Mouse (Mus musculus) hindbrain, embryonic 14.5 days (tissue): ENCODE data around the gene Ykt6. TPM values are rescaled to one million over a fixed set of nuclear protein-coding genes. Genes with fewer than 3 reads are reported as not detected.

Experiments
- ATAC-seq: fragments of 200-750 bp; cut with Nextera tagmentation; 2 replicates; pipeline ENCODE4 v1.8.0; 2017; ENCODE audit warnings: moderate number of reproducible peaks, mild to moderate bottlenecking, moderate TSS enrichment, moderate library complexity; ENCODE audit not compliant: low FRiP score
- DNase-seq: peaks from one replicate; pipeline ENCODE4 v3.0.0-alpha.2; 2015; ENCODE audit warnings: low spot score
- H3K27ac ChIP-seq: fragments of 300-500 bp; sonication (generic); 2 replicates; pipeline ENCODE4 v1.5.1; 2014; ENCODE audit warnings: mild to moderate bottlenecking, moderate library complexity
- H3K27me3 ChIP-seq: fragments of 300-500 bp; sonication (generic); 2 replicates; pipeline ENCODE4 v1.6.1; 2014; ENCODE audit warnings: mild to moderate bottlenecking, low read length, mixed read lengths; ENCODE audit not compliant: control insufficient read depth, insufficient read depth
- H3K36me3 ChIP-seq: fragments of 300-500 bp; sonication (generic); replicated peaks from 2 replicates; pipeline ENCODE4 v1.6.1; 2014; ENCODE audit not compliant: control insufficient read depth, insufficient read depth
- H3K4me1 ChIP-seq: fragments of 300-500 bp; sonication (generic); replicated peaks from 2 replicates; pipeline ENCODE4 v1.6.1; 2014; ENCODE audit warnings: antibody characterized with exemption, low read length, mixed read lengths; ENCODE audit not compliant: control insufficient read depth, insufficient read depth
- H3K4me2 ChIP-seq: fragments of 300-500 bp; sonication (generic); replicated peaks from 2 replicates; pipeline ENCODE4 v1.6.1; 2014; ENCODE audit warnings: mild to moderate bottlenecking, moderate library complexity
- H3K4me3 ChIP-seq: fragments of 300-500 bp; sonication (generic); replicated peaks from 2 replicates; pipeline ENCODE4 v1.5.1; 2014; ENCODE audit warnings: mild to moderate bottlenecking, low read length
- H3K9ac ChIP-seq: fragments of 300-500 bp; sonication (generic); 2 replicates; pipeline ENCODE4 v1.6.1; 2014
- H3K9me3 ChIP-seq: fragments of 300-500 bp; sonication (generic); 2 replicates; pipeline ENCODE4 v1.6.1; 2016; ENCODE audit warnings: low read length; ENCODE audit not compliant: control insufficient read depth
- WGBS: fragments of 180-500 bp; shearing (Covaris S2); extraction: QIAGEN DNeasy Blood & Tissue Kit; methylation state at CpG from one replicate; pipeline ENCODE4 v1.1.7; 2014; 5-methylcytosine and 5-hydroxymethylcytosine counted together
- polyA plus RNA-seq: library from polyadenylated mRNA; unstranded; fragments of >200 nt; fragmentation: Nextera tagmentation; extraction: Ambion mirVana; gene quantifications from 2 replicates; pipeline ENCODE4 v1.2.1, GENCODE M21; 2014

Ykt6 gene
- polyA plus RNA-seq, 1 experiment from 2014 or later: 39.9 TPM

DNA sequence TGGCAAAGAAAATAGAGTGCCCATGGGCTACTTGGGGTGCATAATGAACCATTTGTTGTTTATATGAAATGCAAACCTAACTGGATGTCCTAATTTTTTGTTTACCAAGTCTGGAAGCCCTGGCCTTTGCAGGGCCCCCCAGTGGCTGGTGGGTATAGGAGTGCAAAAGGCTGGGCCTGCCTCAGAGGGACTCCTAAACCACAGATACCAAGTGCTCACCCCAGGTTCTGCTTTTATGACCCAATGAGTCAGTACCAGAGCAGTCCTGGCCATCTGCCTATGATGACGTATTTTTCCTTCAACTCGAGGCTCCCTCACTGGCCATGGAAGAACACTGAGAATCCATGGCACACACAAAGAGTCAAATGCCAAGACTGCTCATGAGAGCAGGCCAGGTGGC, 10.4 kb upstream of the Ykt6 start:
- WGBS: 75% methylated on average over 2 of the region's 2 CpGs
- peaks cover 4% of the 10 kb centered on the region for H3K4me1 ChIP-seq
- no peak for ATAC-seq
- no peak overlapping the region for H3K27ac ChIP-seq
- no peaks in the 10 kb centered on the region for H3K27me3 ChIP-seq
- H3K4me3 ChIP-seq: no peak overlapping the region
- H3K9ac ChIP-seq: no peak overlapping the region
- no peak for DNase-seq
- no peak overlapping the region for H3K4me2 ChIP-seq
- no peaks in the 10 kb centered on the region for H3K36me3 ChIP-seq
- H3K9me3 ChIP-seq: no peaks in the 10 kb centered on the region

DNA sequence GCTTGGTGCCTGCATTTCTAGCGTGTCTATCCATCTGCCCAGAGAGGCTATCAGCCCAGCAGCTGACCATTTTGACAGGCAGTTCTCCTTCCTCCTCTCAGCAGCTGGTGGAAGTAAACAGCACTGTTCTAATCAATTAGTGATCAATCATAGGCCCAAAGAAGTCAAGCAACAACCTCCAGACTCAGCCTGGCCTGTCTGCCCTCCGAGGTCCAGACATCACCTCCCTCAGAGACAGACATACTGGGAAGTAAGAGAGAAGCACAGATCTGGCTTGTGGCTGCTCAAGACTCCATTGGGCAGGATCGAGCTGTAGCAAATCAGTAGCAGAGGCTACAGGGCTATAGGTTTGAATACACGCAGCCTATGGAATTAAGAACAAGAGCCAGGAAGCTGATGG, 7.7 kb upstream of the Ykt6 start:
- Histone ChIP-seq H3K9ac (no peak overlapping the region), H3K9me3 (no peaks in the 10 kb centered on the region), H3K4me1 (peaks cover 4% of the 10 kb centered on the region), H3K27me3 (no peaks in the 10 kb centered on the region), H3K27ac (no peak overlapping the region), H3K4me2 (no peak overlapping the region), H3K36me3 (no peaks in the 10 kb centered on the region), H3K4me3 (no peak overlapping the region)
- ATAC-seq (no peak), DNase-seq (no peak)
- WGBS: 64% methylated on average over 4 of the region's 4 CpGs

DNA sequence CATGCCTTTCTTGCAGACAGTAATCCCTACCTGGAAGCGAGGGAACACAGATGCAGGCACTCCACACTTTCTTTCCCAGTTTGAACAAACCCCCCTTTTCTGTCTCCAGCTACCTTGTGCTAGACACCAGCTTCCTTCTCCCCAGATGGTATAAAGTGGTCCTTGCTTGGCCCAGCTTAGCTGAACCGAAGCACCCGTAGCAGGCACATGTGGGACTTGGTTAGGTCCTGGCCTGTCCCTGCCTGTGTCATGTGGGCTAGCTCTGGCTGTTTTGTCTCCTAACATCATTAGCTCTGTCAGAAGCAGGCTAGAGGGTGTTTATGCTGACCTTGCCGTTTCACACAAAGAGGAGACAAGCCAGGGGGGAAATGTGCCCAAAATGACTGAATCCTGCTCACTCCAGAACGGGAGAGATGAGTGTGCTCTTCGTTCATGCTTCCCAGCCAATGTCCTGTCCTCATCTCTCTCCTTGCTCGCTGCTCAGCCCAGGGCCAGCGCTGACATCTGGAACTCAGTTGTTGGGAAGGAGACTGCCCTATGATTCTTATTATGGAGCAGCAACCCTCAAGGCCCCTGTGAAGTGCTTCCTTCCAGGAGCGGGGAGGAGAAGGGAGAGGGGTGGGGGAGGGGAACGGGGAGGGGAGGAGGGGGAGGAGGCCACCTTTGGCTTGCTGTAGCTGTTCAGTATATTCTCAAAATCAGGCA, 6.8 kb upstream of the Ykt6 start:
- Histone ChIP-seq H3K4me3 (no peak overlapping the region), H3K4me1 (peaks cover 4% of the 10 kb centered on the region), H3K27ac (no peak overlapping the region), H3K27me3 (no peaks in the 10 kb centered on the region), H3K9me3 (no peaks in the 10 kb centered on the region), H3K4me2 (no peak overlapping the region), H3K36me3 (no peaks in the 10 kb centered on the region), H3K9ac (no peak overlapping the region)
- ATAC-seq (no peak), DNase-seq (no peak)
- 61% methylated on average over 10 of the region's 10 CpGs for WGBS

DNA sequence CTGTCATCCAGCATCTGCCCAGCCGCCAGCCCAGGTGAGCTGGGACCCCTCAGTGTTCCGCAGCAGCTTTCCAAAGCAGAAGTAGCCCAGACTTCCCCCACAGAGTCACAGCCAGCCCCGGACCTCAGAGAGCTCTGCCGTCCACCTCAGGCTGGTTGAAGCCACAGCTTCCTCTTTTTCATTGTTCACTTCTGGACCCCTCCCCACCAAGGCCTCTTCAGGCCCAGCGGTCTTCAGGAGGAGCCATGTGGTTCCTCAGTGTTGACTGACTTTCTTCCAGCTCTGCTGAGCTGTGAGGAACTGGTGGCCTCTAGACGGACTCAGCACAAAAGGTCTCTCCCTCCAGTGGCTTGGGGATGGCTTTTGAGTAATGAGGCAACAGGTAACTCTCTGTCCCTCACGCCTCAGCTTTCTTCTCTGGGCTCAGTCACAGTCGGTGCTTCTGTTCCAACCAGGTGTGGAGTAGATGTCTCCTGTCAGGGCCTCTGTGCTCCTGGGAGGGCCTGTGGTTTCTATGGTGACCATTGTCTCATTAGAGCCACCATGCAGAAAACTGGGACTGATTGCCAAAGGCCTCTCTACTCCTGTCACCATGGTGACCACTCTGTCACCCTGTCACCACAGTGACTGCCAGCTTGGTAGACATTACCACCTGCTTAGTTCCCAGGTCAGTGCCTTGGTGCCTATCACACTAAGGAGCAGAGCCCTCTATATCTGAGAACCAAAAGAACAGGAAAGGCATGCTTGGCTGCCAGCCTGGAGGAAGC, 5.7 kb upstream of the Ykt6 start, which contains the start of gene Gck:
TSS of gene Gck (minus strand) at position 496 of the 767 bp plus-strand sequence.
- ATAC-seq: peak; percentile 48; the same call in 1 of the 2 replicates
- H3K9me3 ChIP-seq: no peaks in the 10 kb centered on the region
- H3K27me3 ChIP-seq: no peaks in the 10 kb centered on the region
- H3K4me2 ChIP-seq: no peak within 1 kb of the TSS
- WGBS: 41% methylated on average over 8 of the region's 8 CpGs
- no peak within 1 kb of the TSS for H3K4me3 ChIP-seq
- H3K4me1 ChIP-seq: peaks cover 5% of the 10 kb centered on the region
- no peaks in the 10 kb centered on the region for H3K36me3 ChIP-seq
- H3K9ac ChIP-seq: no peak within 1 kb of the TSS
- H3K27ac ChIP-seq: no peak within 1 kb of the TSS
- no peak for DNase-seq

DNA sequence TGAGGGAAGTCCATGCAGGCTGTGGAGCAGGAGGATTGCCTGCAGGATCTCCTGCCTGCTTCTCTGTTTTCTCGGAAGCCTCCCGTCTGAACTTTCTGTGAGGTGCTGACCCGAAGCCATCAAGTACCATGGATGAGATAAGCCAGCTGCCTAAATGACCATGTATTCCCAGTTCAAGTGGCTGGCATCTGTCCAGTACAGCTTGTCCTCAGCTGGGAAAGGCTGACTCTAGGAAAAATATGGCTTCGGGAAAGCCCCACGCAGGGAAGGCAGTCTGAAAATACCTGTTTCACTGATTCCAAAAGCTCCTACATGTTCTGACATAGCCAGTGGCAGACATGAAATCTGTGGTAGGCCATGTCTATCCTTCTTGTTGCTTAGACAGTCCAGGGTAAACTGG, 3.0 kb upstream of the Ykt6 start:
- ATAC-seq (no peak), DNase-seq (no peak)
- no peaks in the 10 kb centered on the region for H3K36me3 ChIP-seq
- 91% methylated on average over 5 of the region's 5 CpGs for WGBS
- peaks cover 17% of the 10 kb centered on the region for H3K4me1 ChIP-seq
- no peak overlapping the region for H3K9ac ChIP-seq
- no peaks in the 10 kb centered on the region for H3K9me3 ChIP-seq
- H3K27ac ChIP-seq: no peak overlapping the region
- H3K4me3 ChIP-seq: no peak overlapping the region
- H3K27me3 ChIP-seq: no peaks in the 10 kb centered on the region
- no peak overlapping the region for H3K4me2 ChIP-seq

GRCm38 (mm10) chr11:5953130-5953765, 2.2 kb upstream of the Ykt6 start:
- DNase-seq (peak; percentile 38), ATAC-seq (no peak)
- Histone ChIP-seq H3K27ac (no peak overlapping the region), H3K27me3 (no peaks in the 10 kb centered on the region), H3K4me1 (peaks cover 17% of the 10 kb centered on the region), H3K9ac (no peak overlapping the region), H3K4me2 (no peak overlapping the region), H3K9me3 (no peaks in the 10 kb centered on the region), H3K4me3 (no peak overlapping the region), H3K36me3 (no peaks in the 10 kb centered on the region)
- WGBS: 31% methylated on average over 8 of the region's 8 CpGs

DNA sequence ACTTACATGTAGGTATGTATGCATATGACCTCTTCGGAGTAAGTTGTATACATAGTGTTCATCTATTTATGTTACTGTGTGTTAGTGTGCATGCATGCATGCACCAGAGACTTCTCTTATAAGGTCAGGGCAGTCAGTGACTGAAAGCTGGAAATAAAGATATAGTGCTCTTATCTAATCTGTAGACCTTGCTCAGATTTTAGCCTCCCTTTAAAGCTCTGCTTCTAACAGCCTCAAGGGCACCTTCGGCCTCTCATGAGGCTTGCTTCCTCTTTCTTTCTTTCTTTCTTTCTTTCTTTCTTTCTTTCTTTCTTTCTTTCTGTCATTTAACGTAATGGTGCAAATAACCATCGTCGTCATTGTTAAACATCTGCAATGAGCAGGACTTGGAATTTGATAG, 1.1 kb upstream of the Ykt6 start:
- Histone ChIP-seq H3K4me1 (peaks cover 17% of the 10 kb centered on the region), H3K4me2 (peak overlapping the region; percentile 92), H3K27me3 (no peaks in the 10 kb centered on the region), H3K27ac (no peak overlapping the region), H3K4me3 (no peak overlapping the region), H3K9me3 (no peaks in the 10 kb centered on the region), H3K36me3 (peaks cover 9% of the 10 kb centered on the region; the same call in 1 of the 2 replicates), H3K9ac (no peak overlapping the region)
- no peak for ATAC-seq
- WGBS: 80% methylated on average over 5 of the region's 5 CpGs
- no peak for DNase-seq

- H3K4me2 ChIP-seq: peak overlapping the region; percentile 92
- H3K9ac ChIP-seq: peak overlapping the region; percentile 90
- H3K27ac ChIP-seq: peak overlapping the region; percentile 88
- H3K9me3 ChIP-seq: no peaks in the 10 kb centered on the region
- ATAC-seq (peak; percentile 78; the same call in 1 of the 2 replicates), DNase-seq (peak; percentile 67)
- H3K27me3 ChIP-seq: no peaks in the 10 kb centered on the region
- H3K36me3 ChIP-seq: peaks cover 12% of the 10 kb centered on the region
- peak overlapping the region; percentile 88 for H3K4me3 ChIP-seq
- WGBS: 4% methylated on average over 7 of the region's 7 CpGs
- H3K4me1 ChIP-seq: peaks cover 13% of the 10 kb centered on the region
Observed at GRCm38 (mm10) chr11:5954965-5955504, 458 bp upstream of the Ykt6 start.

GRCm38 (mm10) chr11:5960051-5960450, 4.6 kb downstream of the Ykt6 start:
- Histone ChIP-seq H3K27me3 (no peaks in the 10 kb centered on the region), H3K4me1 (peaks cover 10% of the 10 kb centered on the region), H3K4me3 (no peak overlapping the region), H3K27ac (no peak overlapping the region), H3K4me2 (no peak overlapping the region), H3K9me3 (no peaks in the 10 kb centered on the region), H3K9ac (no peak overlapping the region), H3K36me3 (peaks cover 63% of the 10 kb centered on the region)
- ATAC-seq (no peak), DNase-seq (no peak)
- WGBS: 79% methylated on average over 2 of the region's 2 CpGs
